Mouse (Mus musculus): ENCODE measurements around the gene Fam198a. TPM values are rescaled to one million over a fixed set of nuclear protein-coding genes. Genes with fewer than 3 reads are reported as not detected.

Fam198a gene
- total and polyA plus RNA-seq, 2 experiments from 2014 or later: 0.78 to 3.1 TPM

DNA sequence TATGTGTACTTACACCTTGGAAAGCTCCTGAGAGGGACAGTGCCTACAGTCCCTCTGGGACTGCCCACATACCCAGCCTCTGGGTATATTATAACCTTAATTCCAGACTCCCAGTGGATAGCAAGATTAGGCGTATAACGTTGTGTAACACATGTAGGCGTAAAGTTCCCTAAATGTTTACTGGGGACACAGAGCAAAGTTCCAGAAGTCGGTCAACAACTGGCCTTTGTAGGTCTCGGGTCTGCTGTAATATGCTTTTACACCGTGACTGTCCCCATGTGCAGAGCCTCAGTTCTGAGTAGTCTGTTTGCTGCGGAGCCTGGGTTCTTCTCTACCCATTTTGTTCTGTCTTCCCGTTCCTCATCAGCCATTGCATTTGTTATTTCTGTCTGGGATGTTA is 27.3 kb upstream of the Fam198a start:
- Histone ChIP-seq H3K4me3 (ENCODE audit: low read depth, low read length) (no peak overlapping the region), H3K36me3 (replicated peaks; ENCODE audit: control insufficient read depth, insufficient read depth, low read length) (no peaks in the 10 kb centered on the region), H3K4me2 (ENCODE audit: low read depth, low read length) (no peak overlapping the region), H3K27ac (ENCODE audit: low read depth) (no peak overlapping the region), H3K27me3 (ENCODE audit: control insufficient read depth, insufficient read depth, low read length) (no peaks in the 10 kb centered on the region), H3K9ac (replicated peaks; ENCODE audit: low read depth, low read length) (no peak overlapping the region), H3K9me3 (replicated peaks; ENCODE audit: control insufficient read depth, low read length) (no peaks in the 10 kb centered on the region), H3K4me1 (ENCODE audit: control insufficient read depth, insufficient read depth) (no peaks in the 10 kb centered on the region)
- DNase-seq (ENCODE audit: low spot score) (no peak), ATAC-seq (ENCODE audit: insufficient read depth, low read depth) (no peak)
- 81% methylated on average over 8 of the region's 8 CpGs for WGBS
- TF ChIP-seq EP300 (IDR thresholded peaks at IDR 0.05; ENCODE audit: low read depth) (no peak), CTCF (IDR thresholded peaks at IDR 0.05; ENCODE audit: low read depth) (no peak)

DNA sequence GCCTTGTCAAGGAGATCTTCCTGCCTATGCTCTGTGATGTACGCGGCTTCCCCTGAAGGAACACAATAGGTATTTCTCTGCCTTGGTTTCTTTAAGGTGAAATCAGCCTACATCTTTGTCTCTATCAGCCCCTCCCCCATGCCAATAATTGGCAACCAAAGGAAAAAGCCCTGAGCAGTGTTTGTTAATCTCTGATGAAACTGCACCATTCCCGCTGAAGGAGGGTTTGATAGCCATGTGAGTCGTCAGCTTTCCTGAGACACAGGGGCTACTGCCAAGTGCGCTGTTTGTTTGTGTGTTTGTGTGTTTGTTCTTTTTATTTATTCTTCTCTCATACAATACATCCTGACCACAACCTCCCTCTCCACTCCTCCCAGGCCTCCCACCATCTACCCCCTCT is 26.9 kb upstream of the Fam198a start:
- H3K27me3 ChIP-seq (ENCODE audit: control insufficient read depth, insufficient read depth, low read length): no peaks in the 10 kb centered on the region
- H3K4me3 ChIP-seq (ENCODE audit: low read depth, low read length): no peak overlapping the region
- H3K36me3 ChIP-seq (replicated peaks; ENCODE audit: control insufficient read depth, insufficient read depth, low read length): no peaks in the 10 kb centered on the region
- DNase-seq (ENCODE audit: low spot score): no peak
- no peaks in the 10 kb centered on the region for H3K4me1 ChIP-seq (ENCODE audit: control insufficient read depth, insufficient read depth)
- H3K9me3 ChIP-seq (replicated peaks; ENCODE audit: control insufficient read depth, low read length): no peaks in the 10 kb centered on the region
- no peak overlapping the region for H3K9ac ChIP-seq (replicated peaks; ENCODE audit: low read depth, low read length)
- H3K4me2 ChIP-seq (ENCODE audit: low read depth, low read length): no peak overlapping the region
- H3K27ac ChIP-seq (ENCODE audit: low read depth): no peak overlapping the region
- TF ChIP-seq CTCF (IDR thresholded peaks at IDR 0.05; ENCODE audit: low read depth): no peak
- 80% methylated on average over 5 of the region's 5 CpGs for WGBS
- ATAC-seq (ENCODE audit: insufficient read depth, low read depth): no peak

- no peaks in the 10 kb centered on the region for H3K36me3 ChIP-seq (replicated peaks; ENCODE audit: control insufficient read depth, insufficient read depth, low read length)
- ATAC-seq (ENCODE audit: insufficient read depth, low read depth): no peak
- WGBS: 79% methylated on average over 9 of the region's 9 CpGs
- no peak for TF ChIP-seq CTCF (IDR thresholded peaks at IDR 0.05; ENCODE audit: low read depth)
- no peak for TF ChIP-seq EP300 (IDR thresholded peaks at IDR 0.05; ENCODE audit: low read depth)
- no peak overlapping the region for H3K27ac ChIP-seq (ENCODE audit: low read depth)
- H3K4me2 ChIP-seq (ENCODE audit: low read depth, low read length): no peak overlapping the region
- no peak overlapping the region for H3K4me3 ChIP-seq (ENCODE audit: low read depth, low read length)
- DNase-seq (ENCODE audit: low spot score): no peak
- no peak overlapping the region for H3K9ac ChIP-seq (replicated peaks; ENCODE audit: low read depth, low read length)
- no peaks in the 10 kb centered on the region for H3K4me1 ChIP-seq (ENCODE audit: control insufficient read depth, insufficient read depth)
- H3K9me3 ChIP-seq (replicated peaks; ENCODE audit: control insufficient read depth, low read length): no peaks in the 10 kb centered on the region
- H3K27me3 ChIP-seq (ENCODE audit: control insufficient read depth, insufficient read depth, low read length): no peaks in the 10 kb centered on the region
Measured at GRCm38 (mm10) chr9:121924901-121925560, 25.8 kb upstream of the Fam198a start.

- H3K4me3 ChIP-seq (ENCODE audit: low read depth, low read length): no peak overlapping the region
- no peaks in the 10 kb centered on the region for H3K4me1 ChIP-seq (ENCODE audit: control insufficient read depth, insufficient read depth)
- H3K9me3 ChIP-seq (replicated peaks; ENCODE audit: control insufficient read depth, low read length): no peaks in the 10 kb centered on the region
- H3K27ac ChIP-seq (ENCODE audit: low read depth): no peak overlapping the region
- no peak overlapping the region for H3K4me2 ChIP-seq (ENCODE audit: low read depth, low read length)
- no peaks in the 10 kb centered on the region for H3K36me3 ChIP-seq (replicated peaks; ENCODE audit: control insufficient read depth, insufficient read depth, low read length)
- no peak for ATAC-seq (ENCODE audit: insufficient read depth, low read depth)
- 61% methylated on average over 8 of the region's 8 CpGs for WGBS
- no peaks in the 10 kb centered on the region for H3K27me3 ChIP-seq (ENCODE audit: control insufficient read depth, insufficient read depth, low read length)
- no peak for DNase-seq (ENCODE audit: low spot score)
- TF ChIP-seq CTCF (IDR thresholded peaks at IDR 0.05; ENCODE audit: low read depth) (no peak), EP300 (IDR thresholded peaks at IDR 0.05; ENCODE audit: low read depth) (no peak)
- no peak overlapping the region for H3K9ac ChIP-seq (replicated peaks; ENCODE audit: low read depth, low read length)
Measured at GRCm38 (mm10) chr9:121925959-121926358, 24.8 kb upstream of the Fam198a start.

DNA sequence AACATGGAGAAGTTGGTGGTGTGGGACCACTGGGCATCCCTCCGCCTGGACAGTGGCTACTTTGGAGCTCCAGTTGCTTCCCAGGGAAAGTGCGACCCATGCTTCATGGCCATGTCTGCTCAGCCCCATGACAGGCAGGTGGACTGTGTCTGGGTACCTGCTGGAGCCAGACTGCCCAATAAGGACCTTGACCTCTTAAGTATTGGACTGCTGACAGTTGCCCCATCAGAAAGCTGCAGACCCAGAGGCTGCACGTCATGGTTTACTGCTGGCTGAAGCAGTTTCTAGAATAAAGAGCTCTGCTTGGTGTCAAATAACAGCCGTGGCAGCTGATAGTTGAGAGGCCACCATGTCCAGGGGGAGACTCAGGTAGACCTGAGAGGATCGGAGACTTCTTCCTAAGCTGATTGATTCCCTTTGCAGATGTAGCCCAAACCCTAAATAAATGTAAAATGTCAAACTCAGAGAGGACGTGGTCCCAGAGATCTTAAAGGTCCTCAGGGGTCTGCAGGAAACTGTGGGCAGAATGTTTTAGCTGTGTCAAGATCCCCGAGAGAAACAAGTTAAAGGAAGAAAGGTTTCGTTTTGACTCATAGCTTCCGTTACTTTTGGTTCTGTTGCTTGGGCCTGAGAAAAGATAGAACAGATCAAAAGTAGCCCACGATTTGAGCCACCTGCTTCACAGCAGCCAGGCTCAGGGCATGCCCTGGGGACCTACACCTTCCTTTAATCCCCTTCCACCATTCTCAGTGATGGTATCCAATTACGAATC is 24.0 kb upstream of the Fam198a start:
- ATAC-seq (ENCODE audit: insufficient read depth, low read depth): no peak
- no peaks in the 10 kb centered on the region for H3K36me3 ChIP-seq (replicated peaks; ENCODE audit: control insufficient read depth, insufficient read depth, low read length)
- 53% methylated on average over 11 of the region's 11 CpGs for WGBS

More for the DNA sequence above, 24.0 kb upstream of the Fam198a start:
- Histone ChIP-seq H3K9me3 (replicated peaks; ENCODE audit: control insufficient read depth, low read length) (no peaks in the 10 kb centered on the region), H3K4me2 (ENCODE audit: low read depth, low read length) (no peak overlapping the region), H3K27me3 (ENCODE audit: control insufficient read depth, insufficient read depth, low read length) (no peaks in the 10 kb centered on the region), H3K9ac (replicated peaks; ENCODE audit: low read depth, low read length) (no peak overlapping the region), H3K4me3 (ENCODE audit: low read depth, low read length) (no peak overlapping the region), H3K4me1 (ENCODE audit: control insufficient read depth, insufficient read depth) (no peaks in the 10 kb centered on the region), H3K27ac (ENCODE audit: low read depth) (no peak overlapping the region)
- DNase-seq (ENCODE audit: low spot score): no peak
- TF ChIP-seq EP300 (IDR thresholded peaks at IDR 0.05; ENCODE audit: low read depth): no peak
- TF ChIP-seq CTCF (IDR thresholded peaks at IDR 0.05; ENCODE audit: low read depth): no peak
